Mouse (Mus musculus): ENCODE results near the gene Lpar5. TPM values are rescaled to one million over a fixed set of nuclear protein-coding genes. Genes with fewer than 3 reads are reported as not detected.

Gene Lpar5
- total RNA-seq, 1 experiment from 2014 or later = 3.6 TPM

DNA sequence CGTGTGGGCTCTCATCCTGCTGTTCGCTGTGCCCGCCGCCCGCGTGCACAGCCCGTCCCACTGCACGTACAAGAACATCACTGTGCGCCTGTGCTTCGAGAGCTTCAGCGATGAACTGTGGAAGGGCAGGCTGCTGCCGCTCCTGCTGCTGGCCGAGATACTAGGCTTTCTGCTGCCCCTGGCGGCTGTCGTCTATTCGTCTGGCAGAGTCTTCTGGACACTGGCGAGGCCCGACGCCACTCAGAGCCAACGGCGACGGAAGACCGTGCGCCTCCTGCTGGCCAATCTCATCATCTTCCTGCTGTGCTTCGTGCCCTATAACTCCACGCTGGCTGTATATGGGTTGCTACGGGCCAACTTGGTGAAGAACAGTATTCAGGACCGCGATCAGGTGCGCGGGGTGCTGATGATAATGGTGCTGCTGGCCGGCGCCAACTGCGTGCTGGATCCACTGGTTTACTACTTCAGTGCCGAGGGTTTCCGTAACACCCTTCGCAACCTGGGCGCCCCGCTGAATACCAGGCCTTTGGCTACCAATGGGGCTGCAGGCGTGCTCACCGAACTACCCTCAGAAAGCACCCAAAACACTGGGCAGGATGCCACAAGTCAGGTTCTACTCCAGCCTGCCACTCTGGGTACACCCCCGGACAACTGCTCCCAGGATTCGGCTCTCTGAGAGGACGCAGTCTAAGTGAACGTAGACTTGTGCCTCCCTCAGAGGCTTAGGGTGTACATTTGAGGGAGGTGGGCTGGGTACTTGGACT lies 14.3 kb downstream of the Lpar5 start:
- no peak for ATAC-seq (replicated peaks; ENCODE audit: insufficient number of reproducible peaks, low FRiP score, low TSS enrichment, poor library complexity, severe bottlenecking)

DNA sequence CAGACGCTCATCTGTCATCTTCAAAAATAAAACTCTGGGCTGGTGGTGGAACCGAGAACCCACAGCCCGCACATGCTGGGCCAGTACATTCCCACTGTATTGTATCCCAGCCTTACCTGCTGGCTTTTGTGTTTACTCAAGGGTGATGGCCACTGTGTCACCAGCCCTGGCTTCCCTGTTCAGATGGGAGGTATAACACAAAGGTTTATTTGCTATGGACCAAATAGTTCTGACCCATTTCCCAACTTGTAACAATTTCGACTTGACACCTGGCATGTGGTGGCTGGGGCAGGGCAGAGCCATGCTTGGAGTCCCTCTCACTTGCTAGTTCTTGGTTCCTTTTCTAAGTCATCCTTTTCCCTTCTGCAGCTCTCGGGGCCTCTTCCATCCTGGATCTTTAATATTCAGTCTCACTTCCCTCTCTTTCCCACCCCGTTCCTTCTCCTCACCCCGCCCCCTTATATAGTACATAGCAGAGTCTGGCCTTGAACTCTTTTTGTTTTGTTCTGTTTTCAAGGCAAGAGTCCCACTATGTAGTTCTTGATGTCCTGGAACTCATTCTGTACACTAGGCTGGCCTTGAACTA lies 15.2 kb downstream of the Lpar5 start:
- ATAC-seq (replicated peaks; ENCODE audit: insufficient number of reproducible peaks, low FRiP score, low TSS enrichment, poor library complexity, severe bottlenecking) = no peak

DNA sequence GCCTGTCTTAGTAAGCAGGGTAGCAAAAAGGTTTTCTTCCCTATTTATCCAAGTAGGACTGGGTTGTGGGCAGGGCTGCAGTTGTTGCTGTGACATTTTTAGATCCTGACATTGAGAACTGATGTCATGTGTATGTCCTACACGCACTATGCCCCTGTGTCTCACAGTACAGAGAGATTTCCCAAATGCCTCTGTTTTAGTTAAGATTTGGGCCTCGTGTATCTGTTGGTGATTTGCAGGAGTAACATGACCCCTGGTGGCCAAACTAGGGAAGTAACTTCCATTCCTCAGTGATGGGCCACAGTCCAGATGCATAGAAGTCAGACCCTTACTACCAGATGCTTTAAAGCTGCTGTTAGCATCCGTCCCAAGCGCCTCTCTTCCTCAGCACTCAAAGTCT lies 16.7 kb downstream of the Lpar5 start:
- ATAC-seq (replicated peaks; ENCODE audit: insufficient number of reproducible peaks, low FRiP score, low TSS enrichment, poor library complexity, severe bottlenecking) = peak; percentile 57

DNA sequence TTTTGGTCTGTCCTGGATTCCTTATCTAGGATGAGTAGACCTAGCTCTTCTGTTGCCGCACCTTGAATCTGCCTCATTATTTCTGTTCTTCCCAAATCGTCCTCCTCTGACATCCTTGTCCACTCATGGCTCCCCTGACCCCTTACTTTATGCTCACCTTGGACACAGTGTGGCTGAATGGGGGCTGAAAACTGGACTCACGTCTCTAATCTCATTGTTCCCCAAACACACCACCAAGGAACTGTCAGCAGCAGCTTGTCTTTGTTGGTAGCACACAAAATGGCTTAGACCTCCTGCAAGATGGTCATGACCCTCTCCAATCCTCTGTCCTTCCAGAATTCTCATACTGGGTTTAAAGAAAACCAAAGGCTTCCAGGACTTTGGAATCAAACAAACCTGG lies 20.2 kb downstream of the Lpar5 start:
- ATAC-seq (replicated peaks; ENCODE audit: insufficient number of reproducible peaks, low FRiP score, low TSS enrichment, poor library complexity, severe bottlenecking) = no peak

DNA sequence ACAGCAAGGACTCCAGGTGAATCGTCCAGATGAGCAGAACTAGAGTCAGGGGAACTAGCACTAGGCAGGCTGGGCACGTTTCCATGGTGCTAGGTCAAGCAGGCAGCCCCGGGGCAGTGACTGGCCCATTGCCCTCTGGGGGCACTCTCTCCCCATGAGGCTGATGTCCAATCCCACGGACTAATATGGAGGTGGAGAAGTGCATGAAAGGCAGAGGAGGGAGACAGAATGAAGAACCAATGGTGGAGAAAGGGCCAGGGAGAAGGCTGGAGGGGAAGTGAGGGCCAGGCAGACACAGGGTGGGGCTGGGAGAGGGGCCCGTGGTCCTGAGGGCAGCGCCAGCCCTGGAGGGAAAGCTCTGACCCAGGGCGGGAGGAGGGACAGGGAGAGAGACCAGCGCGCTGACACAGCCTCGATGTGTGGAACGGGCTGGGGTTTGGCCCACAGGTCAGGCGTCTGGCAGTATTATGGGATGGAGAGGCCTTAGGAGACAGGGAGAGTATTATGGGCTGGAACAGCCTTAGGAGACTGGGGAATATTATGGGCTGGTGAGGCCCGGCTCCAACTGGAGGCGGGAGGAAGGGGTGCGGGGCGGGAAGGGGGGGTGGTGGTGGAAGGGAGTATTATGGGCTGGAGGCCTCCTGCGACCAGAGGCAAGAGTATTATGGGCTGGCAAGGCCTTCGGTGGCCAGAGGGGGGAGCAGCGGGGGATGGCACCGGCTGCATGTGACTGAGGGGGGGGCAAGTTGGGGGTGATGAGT lies 21.0 kb downstream of the Lpar5 start:
- ATAC-seq (replicated peaks; ENCODE audit: insufficient number of reproducible peaks, low FRiP score, low TSS enrichment, poor library complexity, severe bottlenecking) = 0 out of 2 replicates have a peak, but pooled peaks have one; percentile 10

DNA sequence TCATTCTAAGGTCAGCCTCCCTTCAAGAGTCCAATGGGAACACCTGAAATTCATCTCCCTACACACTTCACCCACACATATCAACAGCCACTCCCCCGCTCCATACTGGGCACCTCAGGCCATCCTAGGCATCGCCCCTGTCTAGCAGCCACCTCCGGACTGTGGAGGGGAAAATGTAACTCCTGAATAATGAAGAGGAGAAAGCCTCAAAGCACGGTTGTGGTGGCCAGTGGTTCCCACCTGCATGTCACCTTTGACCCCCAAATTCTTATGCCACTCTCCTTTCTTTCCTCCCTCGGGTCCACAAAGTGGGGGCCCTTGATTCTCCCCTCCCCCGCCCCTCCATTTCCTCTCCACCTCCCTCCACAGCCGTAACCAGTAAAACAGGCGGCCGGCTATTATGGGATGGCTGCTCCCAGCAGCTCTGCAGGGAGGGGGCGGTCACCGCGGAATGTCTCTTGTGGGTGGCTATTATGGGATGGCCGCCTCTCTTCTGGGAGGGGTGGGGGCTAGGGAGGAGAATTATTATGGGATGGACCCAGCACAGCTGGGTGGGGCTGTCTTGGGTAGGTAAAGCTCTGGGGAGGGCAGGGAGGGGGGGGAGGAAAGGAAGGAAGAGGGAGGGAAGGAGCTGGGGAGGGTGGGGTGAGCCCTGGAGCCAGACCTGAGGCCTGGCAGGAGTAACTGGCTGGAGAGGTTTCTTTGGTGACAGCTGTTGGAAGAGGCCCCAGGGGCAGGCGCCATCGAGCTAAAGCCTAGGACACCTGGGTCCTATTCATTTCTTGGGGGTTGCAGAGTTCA lies 22.0 kb downstream of the Lpar5 start:
- ATAC-seq (replicated peaks; ENCODE audit: insufficient number of reproducible peaks, low FRiP score, low TSS enrichment, poor library complexity, severe bottlenecking) = no peak

DNA sequence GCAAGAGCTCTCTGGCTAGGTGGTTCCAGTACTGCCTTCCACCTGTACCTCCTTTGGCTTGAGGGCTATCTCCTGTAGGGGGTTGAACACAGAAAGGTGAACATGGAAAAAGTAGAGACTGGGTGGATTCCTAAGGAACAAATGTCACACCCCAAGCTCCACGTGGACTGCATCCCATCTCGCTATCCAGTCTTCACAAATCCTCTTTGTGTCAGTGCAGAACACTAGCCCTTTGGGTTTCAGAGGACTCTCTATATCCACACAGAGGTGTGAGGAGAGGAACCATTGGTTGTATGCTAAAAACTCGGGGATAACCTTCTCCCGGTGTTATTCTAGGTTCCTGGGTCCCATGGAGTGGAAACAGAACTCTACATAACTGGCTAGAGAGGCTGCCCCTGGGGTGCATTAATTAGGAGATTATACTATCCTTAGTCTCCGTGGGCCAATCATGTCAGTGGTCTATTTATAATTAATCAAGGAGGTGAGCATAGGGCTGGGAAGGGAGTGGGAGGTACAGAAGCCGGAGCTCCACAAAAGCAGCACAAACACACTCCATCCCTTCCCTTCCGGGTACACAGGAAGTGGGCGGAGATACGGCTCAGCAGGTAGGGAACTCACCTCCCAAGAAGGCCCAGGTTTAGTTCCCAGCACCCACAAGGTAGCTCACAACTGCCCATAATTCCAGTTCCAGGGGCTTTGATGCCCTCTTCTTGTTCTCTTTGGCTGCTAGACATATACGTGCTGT lies 22.8 kb downstream of the Lpar5 start:
- no peak for ATAC-seq (replicated peaks; ENCODE audit: insufficient number of reproducible peaks, low FRiP score, low TSS enrichment, poor library complexity, severe bottlenecking)

DNA sequence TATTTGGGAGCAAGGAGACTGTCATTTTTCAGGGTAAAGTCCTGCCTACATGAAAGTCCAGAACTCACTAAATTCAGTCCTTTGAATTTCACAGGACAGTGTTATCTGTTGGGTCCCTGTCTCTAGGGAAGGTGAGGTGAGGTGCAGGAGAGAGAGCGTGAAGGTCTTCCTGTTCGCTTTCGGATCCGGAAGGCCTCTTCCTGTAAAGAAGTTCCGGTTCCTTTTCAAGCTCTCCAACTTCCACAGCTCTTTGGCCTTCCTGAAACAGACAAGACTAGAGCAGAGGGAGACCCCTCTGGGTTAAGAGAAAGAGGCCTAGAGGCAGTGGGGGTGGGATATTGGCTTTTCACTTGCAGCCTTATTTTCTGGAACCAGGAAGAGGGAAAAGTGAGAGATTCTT lies 24.7 kb downstream of the Lpar5 start:
- ATAC-seq (replicated peaks; ENCODE audit: insufficient number of reproducible peaks, low FRiP score, low TSS enrichment, poor library complexity, severe bottlenecking) = no peak

DNA sequence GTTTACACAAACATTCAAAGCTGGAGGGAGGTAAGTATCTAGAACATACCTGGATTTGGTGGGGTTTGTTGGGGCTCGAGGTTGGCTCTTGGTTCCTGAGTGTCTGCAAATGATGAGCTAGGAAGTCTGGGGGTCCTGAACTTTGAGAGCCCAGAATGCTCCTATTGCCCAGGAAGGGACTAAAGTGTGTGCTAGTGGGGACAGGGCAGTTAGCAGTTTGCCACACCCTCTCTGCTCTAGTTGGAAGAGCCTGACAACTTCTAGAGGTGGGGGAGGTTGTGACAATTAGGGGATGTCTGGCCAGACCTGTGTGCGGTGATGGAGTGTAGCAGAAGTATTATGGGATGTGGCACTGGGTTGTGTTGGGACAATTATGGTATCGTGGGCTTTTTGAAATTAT lies 27.1 kb downstream of the Lpar5 start:
- no peak for ATAC-seq (replicated peaks; ENCODE audit: insufficient number of reproducible peaks, low FRiP score, low TSS enrichment, poor library complexity, severe bottlenecking)

DNA sequence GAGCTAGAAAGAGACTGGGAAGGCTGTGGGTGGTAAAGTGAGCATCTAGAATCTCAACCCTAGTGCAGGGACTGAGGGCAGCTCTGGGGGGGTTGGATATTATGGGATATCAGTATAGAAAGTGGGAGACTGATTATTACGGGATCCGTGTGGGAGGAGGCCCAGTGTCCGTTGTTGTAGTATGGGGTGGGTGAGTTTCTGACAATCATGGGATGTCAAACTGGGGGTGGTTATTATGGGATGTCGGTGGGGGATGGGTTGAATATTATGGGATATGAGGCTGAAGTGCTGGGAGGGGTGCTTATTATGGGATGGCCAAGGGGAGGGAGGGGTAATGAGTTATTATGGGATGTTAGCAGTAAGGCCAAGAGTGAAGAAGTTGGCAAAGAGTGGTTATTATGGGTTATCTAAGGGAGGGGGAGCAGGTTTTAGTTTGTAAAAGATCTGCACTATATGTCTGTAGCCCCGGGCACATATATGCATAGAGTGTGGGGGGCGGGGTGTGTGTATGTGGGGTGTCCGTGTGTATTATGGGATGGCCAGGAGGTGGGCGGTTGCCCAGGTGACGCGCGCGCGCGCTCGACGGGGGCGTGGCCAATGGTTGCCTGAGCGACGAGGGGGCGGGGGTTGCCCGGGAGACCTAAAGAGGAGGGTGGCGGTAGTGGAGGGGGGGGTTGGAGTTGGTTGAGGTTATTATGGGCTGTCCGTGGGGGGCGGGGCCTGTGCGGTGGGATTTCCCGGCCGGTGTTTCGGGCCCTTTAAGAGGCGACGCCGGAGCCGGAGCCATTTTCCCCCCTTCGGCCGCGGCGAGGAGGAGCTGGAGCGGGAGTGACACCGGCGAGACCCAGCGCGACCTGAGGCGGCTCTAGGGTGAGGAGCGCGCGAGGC lies 27.9 kb downstream of the Lpar5 start, which contains the start of gene Chd4:
Chd4 (plus strand) TSS at position 591 of the 888 bp plus-strand sequence.
- ATAC-seq (replicated peaks; ENCODE audit: insufficient number of reproducible peaks, low FRiP score, low TSS enrichment, poor library complexity, severe bottlenecking) = peak; percentile 41

DNA sequence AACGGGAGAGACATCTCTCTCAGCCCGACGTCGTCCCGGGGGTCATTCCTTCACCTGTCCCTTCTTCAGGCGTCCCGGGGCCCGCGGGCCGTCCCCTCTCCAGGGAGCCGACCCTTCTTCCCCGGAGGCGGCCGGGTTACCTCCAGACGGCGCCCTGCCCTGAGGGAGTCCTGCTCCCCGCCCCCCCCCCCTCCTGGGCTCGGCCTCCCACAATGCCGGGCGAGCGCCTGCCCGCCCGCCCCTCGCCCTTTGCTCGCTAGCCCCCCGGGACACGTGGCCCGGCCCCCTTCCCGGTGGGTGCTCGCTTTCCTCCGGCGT lies 28.5 kb downstream of the Lpar5 start:
- ATAC-seq (replicated peaks; ENCODE audit: insufficient number of reproducible peaks, low FRiP score, low TSS enrichment, poor library complexity, severe bottlenecking) = no peak

DNA sequence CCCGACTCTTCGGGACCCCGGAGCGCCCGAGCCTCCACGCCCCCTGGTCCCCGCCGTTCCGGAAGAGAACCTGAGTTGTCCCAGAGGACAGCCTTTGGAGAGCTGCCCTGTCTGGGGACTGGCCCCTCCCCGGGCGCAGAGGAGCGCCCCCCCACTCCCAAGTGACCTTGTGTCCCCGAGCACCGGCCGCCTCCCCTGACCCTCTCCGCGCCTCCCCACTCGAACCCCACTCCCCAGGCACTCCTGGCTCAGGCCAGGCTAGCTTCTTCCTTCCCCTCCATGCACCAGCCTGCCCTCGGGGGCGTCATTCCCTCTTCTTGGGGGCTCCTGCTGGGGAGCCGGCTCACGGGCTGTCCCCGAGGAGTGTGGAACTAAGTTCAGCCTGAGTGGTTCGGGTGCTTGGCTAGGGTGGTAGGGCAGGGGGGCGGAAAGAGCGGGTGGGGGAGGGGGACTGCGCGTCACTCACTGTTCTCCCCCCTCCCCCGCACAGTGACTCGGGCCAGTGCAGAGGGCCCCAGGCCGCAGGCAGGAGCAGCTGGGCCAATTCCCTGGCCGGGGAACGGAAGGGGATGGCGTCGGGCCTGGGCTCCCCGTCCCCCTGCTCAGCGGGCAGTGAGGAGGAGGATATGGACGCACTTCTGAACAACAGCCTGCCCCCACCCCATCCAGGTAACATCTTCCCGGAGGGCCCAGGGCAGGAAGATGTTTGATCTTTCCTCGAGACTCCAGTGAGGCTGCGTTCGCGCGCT lies 29.1 kb downstream of the Lpar5 start:
- ATAC-seq (replicated peaks; ENCODE audit: insufficient number of reproducible peaks, low FRiP score, low TSS enrichment, poor library complexity, severe bottlenecking) = no peak

DNA sequence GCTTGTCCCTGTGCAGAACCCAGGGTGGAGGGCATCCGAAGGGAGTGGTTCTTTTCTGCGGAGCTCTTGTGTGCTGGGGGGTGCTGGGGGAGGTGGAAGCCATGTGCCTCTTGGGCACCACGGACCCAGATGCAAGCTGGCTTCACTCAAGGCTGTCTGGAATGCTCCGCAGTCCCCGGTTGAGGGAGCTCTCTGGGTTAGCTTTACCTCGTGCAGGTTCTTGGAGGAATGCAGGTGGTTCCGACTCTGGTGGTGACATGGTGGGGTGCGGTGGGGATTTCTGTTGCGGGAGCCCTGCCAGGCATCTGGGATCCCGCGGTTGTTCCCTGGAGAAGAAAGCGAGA lies 29.6 kb downstream of the Lpar5 start:
- no peak for ATAC-seq (replicated peaks; ENCODE audit: insufficient number of reproducible peaks, low FRiP score, low TSS enrichment, poor library complexity, severe bottlenecking)

DNA sequence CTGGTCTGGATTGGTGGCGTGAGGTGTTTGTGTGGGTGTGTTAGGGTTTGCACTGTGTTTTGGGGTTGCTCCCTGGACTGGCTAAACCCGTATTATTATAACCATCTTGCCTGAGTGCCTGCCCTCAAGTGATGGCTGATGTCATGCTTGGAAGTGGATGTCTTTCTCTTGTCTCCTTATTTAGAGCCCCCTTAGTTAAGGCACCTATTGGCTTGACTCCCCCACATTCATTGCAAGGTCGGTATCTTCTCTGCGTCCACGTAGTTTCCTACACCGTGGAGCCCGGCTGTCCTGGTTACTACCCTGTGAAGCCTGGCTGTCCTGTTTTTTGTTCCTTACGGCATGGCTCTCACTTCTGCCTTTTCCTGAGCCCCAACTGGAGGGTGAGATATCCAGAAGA lies 30.2 kb downstream of the Lpar5 start:
- ATAC-seq (replicated peaks; ENCODE audit: insufficient number of reproducible peaks, low FRiP score, low TSS enrichment, poor library complexity, severe bottlenecking) = no peak

DNA sequence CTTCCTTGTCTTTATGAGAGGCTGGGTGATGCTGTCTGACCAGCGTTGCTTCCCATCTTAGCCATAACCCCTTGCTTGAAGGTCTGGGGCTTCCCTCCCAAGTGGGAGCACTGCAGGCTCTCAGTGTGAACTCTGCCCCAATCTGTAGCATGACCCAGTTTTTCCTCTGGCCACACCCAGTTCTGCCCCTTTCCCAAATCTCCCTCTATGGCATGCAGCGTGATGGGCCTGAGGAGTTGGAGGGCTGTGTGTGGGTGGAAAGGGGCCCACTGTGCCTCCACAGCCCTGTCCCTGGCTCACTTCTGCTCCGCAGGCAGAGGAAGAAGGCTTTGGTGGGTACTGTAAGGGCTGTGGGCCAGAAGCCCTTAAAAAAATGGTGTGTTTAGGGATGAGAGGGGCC lies 30.8 kb downstream of the Lpar5 start:
- no peak for ATAC-seq (replicated peaks; ENCODE audit: insufficient number of reproducible peaks, low FRiP score, low TSS enrichment, poor library complexity, severe bottlenecking)

DNA sequence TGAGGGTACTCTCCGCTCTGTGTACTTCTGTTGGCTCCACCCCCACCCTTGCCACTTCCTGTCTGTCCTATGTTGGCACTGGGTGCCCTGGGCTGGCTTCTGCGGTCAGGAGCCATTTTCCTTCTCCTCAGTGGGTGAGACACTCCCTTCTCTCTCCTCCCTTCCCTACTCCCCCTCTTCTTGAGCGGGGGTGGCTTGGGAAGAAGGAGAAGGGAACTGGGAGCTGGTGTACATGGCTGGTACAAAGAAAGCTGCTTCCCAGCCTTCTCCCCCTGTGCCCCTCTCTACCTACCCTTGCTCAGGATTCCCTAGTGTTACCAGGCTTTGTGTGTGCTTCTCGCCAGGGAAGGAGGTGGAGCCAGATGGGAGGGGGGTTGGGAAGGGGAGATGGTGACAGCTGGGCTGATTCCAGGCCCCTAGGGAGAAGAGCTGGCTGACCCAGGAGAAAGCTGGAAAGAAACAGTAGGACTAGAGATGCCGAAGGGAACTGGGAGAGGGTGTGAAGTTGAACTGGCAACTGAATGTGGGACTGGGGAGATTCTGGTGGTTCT lies 31.8 kb downstream of the Lpar5 start:
- peak; percentile 32; the same call in 1 of the 2 replicates for ATAC-seq (replicated peaks; ENCODE audit: insufficient number of reproducible peaks, low FRiP score, low TSS enrichment, poor library complexity, severe bottlenecking)

DNA sequence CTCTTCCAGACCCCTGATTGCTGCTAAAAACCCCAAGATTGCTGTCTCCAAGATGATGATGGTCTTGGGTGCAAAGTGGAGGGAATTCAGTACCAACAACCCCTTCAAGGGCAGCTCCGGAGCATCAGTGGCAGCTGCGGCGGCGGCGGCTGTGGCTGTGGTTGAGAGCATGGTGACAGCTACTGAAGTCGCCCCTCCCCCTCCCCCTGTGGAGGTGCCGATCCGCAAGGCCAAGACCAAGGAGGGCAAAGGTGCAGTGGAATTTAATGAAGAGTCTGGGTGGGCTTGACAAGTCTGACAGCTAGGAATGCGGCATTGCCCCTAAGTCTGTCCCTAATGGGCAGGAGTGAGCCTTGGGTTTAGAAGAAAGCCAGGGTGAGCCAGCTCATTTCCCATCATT lies 33.7 kb downstream of the Lpar5 start:
- ATAC-seq (replicated peaks; ENCODE audit: insufficient number of reproducible peaks, low FRiP score, low TSS enrichment, poor library complexity, severe bottlenecking) = no peak

Measured in monocyte, adult 5-6 weeks (primary cell).